Mouse (Mus musculus) limb, embryonic 14.5 days (tissue): Measurements from ENCODE around the gene Amph. TPM values are rescaled to one million over a fixed set of nuclear protein-coding genes. Genes with fewer than 3 reads are reported as not detected.

Experiments used
- ATAC-seq: fragments of 200-750 bp; cut with Nextera tagmentation; 2 replicates; pipeline ENCODE4 v1.8.0; 2017; ENCODE audit warnings: low read depth, moderate number of reproducible peaks, moderate TSS enrichment; ENCODE audit not compliant: low FRiP score
- DNase-seq: peaks from one replicate; pipeline ENCODE4 v3.0.0-alpha.2; 2015; ENCODE audit warnings: low spot score
- H3K27ac ChIP-seq: fragments of 300-500 bp; sonication (generic); replicated peaks from 2 replicates; pipeline ENCODE4 v1.5.1; 2014; ENCODE audit warnings: low read depth, mild to moderate bottlenecking, low read length, moderate library complexity, mixed read lengths
- H3K27me3 ChIP-seq: fragments of 300-500 bp; sonication (generic); 2 replicates; pipeline ENCODE4 v1.6.1; 2014; ENCODE audit warnings: low read length, mixed read lengths; ENCODE audit not compliant: control insufficient read depth, insufficient read depth
- H3K36me3 ChIP-seq: fragments of 300-500 bp; sonication (generic); 2 replicates; pipeline ENCODE4 v1.6.1; 2014; ENCODE audit warnings: mild to moderate bottlenecking, low read length, moderate library complexity, mixed read lengths; ENCODE audit not compliant: control insufficient read depth, insufficient read depth
- H3K4me1 ChIP-seq: fragments of 300-500 bp; sonication (generic); 2 replicates; pipeline ENCODE4 v1.6.1; 2014; ENCODE audit warnings: antibody characterized with exemption, low read length, mixed read lengths; ENCODE audit not compliant: control insufficient read depth, insufficient read depth
- H3K4me2 ChIP-seq: fragments of 300-500 bp; sonication (generic); replicated peaks from 2 replicates; pipeline ENCODE4 v1.6.1; 2014; ENCODE audit warnings: low read depth, mild to moderate bottlenecking, low read length, moderate library complexity; ENCODE audit not compliant: severe bottlenecking
- H3K4me3 ChIP-seq: fragments of 300-500 bp; sonication (generic); replicated peaks from 2 replicates; pipeline ENCODE4 v1.5.1; 2014; ENCODE audit warnings: low read length
- H3K9ac ChIP-seq: fragments of 300-500 bp; sonication (generic); 2 replicates; pipeline ENCODE4 v1.6.1; 2014; ENCODE audit warnings: mild to moderate bottlenecking, low read depth, low read length, moderate library complexity; ENCODE audit not compliant: severe bottlenecking
- H3K9me3 ChIP-seq: fragments of 300-500 bp; sonication (generic); 2 replicates; pipeline ENCODE4 v1.6.1; 2016; ENCODE audit warnings: low read length; ENCODE audit not compliant: control insufficient read depth
- POLR2A ChIP-seq: fragments of 200-500 bp; IDR thresholded peaks from 2 replicates; pipeline ENCODE4 v1.8.0; 2012; ENCODE audit warnings: inconsistent platforms, mild to moderate bottlenecking, moderate library complexity, borderline replicate concordance; ENCODE audit not compliant: insufficient read depth, insufficient read length; ENCODE audit errors: extremely low read depth
- WGBS: fragments of 180-500 bp; shearing (Covaris S2); extraction: QIAGEN DNeasy Blood & Tissue Kit; methylation state at CpG from one replicate; pipeline ENCODE4 v1.1.7; 2014; 5-methylcytosine and 5-hydroxymethylcytosine counted together
- polyA plus RNA-seq, 2 experiments: library from polyadenylated mRNA; depleted of rRNA in 1 of 2; stranded (reverse) in 1 of 2; unstranded in 1 of 2; fragments of >200 nt; fragmentation: Nextera tagmentation in 1 of 2; extraction: Ambion mirVana in 1 of 2; gene quantifications; 2 replicates each; pipeline versions ENCODE4 v1.2.1 to v1.2.3; 2012 to 2014

Amph gene
- polyA plus RNA-seq, 2 experiments, result 1.3 to 2.2 TPM

DNA sequence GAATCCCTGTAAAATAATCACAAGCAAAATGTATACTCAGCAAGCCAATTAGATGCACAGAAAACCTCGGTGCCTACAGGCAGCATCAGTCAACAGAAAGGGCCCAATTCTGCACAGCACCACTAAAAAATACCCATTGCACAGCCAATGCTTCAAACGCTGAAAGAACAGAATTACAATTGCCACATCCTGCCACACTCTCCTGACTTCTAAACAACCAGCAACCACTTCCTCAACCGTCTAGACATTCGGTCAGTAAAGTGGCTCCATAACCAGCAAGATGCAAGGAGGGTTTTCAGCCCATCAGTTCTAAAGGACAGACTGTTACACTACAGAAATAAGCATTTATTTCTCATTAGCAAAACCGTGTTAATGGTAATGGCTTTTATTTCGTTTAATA is 214.1 kb downstream of the Amph start:
- TF ChIP-seq POLR2A, result no peak
- 72% methylated on average over 6 of the region's 6 CpGs for WGBS

DNA sequence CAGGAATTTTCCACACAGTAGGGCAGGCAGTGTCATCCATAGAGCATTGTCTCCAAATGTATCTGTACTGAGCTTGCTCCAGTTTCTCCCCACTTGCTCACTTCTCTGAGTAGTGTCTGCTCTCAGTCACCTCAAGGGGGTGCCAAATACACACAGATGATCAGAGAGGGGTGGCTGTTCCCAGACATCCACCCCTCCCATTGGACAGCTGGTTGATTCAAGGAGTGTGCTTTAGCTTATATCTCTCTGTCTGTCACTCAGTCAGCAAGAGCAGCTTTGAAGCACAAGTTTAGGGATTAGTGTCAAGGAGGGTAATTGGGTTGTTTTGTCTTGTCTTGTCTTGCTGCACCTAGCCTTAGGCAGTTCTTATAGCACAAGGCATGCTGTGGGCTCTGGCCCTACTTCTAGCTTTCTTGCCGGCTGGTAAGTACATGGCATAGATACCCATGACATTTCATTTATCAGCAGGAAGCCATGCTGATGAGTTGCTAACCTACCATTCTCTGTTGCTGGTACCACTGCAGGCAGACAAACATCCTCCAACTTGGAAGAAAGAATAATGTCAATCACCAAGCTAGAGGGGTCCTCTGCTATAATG is 229.8 kb downstream of the Amph start:
- no peaks in the 10 kb centered on the region for H3K27me3 ChIP-seq
- H3K4me1 ChIP-seq, result no peaks in the 10 kb centered on the region
- H3K9ac ChIP-seq, result no peak overlapping the region
- no peaks in the 10 kb centered on the region for H3K9me3 ChIP-seq
- H3K27ac ChIP-seq, result no peak overlapping the region
- no peak overlapping the region for H3K4me2 ChIP-seq
- no peak for ATAC-seq
- 74% methylated on average over 1 of the region's 1 CpGs for WGBS
- peak; percentile 59 for DNase-seq
- TF ChIP-seq POLR2A, result no peak
- H3K36me3 ChIP-seq, result no peaks in the 10 kb centered on the region
- H3K4me3 ChIP-seq, result no peak overlapping the region

More for the DNA sequence above, 214.1 kb downstream of the Amph start:
- H3K36me3 ChIP-seq, result no peaks in the 10 kb centered on the region
- no peak overlapping the region for H3K27ac ChIP-seq
- H3K27me3 ChIP-seq, result no peaks in the 10 kb centered on the region
- H3K4me2 ChIP-seq, result no peak overlapping the region
- no peaks in the 10 kb centered on the region for H3K4me1 ChIP-seq
- no peak for DNase-seq
- H3K9ac ChIP-seq, result no peak overlapping the region
- no peak overlapping the region for H3K4me3 ChIP-seq
- no peaks in the 10 kb centered on the region for H3K9me3 ChIP-seq
- ATAC-seq, result no peak

DNA sequence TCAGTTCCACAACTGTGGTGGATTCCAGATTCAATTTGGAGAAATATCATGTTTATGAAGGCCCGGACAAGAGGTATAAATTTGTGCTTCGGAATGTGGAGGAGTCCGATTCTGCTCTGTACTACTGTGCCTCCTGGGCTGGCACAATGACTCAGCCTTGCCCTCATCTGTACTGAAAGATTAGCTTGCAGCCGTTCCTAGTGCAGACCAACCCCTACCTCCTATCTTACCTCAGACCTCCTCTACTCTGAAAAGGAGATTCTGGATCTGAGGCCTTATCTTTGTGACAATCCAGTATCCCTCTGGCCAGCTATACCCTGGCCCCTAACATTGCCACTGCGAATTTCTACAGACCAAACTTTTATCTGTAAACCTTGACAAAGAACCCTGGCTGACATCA is 230.3 kb downstream of the Amph start:
- H3K36me3 ChIP-seq, result no peaks in the 10 kb centered on the region
- H3K4me2 ChIP-seq, result no peak overlapping the region
- no peak for DNase-seq
- WGBS, result 87% methylated on average over 5 of the region's 5 CpGs
- H3K9ac ChIP-seq, result no peak overlapping the region
- H3K9me3 ChIP-seq, result no peaks in the 10 kb centered on the region
- H3K27me3 ChIP-seq, result no peaks in the 10 kb centered on the region
- H3K27ac ChIP-seq, result no peak overlapping the region
- TF ChIP-seq POLR2A, result no peak
- no peak for ATAC-seq
- H3K4me3 ChIP-seq, result no peak overlapping the region
- no peaks in the 10 kb centered on the region for H3K4me1 ChIP-seq

DNA sequence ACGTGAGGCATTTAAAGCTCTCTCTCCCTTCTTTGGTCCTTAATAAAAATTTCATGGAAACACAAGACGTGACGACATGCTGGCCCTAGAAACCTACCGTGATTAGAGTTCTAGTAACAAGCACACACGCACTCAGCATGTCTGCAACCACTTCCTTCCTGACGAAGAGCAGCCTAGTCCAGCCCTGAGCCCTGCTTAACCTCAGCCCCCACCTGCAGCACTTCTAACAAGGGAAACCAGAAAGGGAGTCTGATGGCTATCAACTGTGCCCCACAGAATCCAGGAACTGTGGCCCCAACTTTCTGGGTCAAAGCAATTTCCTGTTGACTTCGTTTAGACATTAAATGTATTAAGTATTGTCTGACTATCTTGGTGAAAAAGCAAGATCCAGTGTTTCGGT is 234.3 kb downstream of the Amph start:
- Histone ChIP-seq H3K36me3 (no peaks in the 10 kb centered on the region), H3K27ac (no peak overlapping the region), H3K9ac (no peak overlapping the region), H3K9me3 (no peaks in the 10 kb centered on the region), H3K4me1 (no peaks in the 10 kb centered on the region), H3K4me3 (no peak overlapping the region), H3K4me2 (no peak overlapping the region), H3K27me3 (no peaks in the 10 kb centered on the region)
- TF ChIP-seq POLR2A, result no peak
- DNase-seq (no peak), ATAC-seq (no peak)
- WGBS, result 47% methylated on average over 8 of the region's 8 CpGs

DNA sequence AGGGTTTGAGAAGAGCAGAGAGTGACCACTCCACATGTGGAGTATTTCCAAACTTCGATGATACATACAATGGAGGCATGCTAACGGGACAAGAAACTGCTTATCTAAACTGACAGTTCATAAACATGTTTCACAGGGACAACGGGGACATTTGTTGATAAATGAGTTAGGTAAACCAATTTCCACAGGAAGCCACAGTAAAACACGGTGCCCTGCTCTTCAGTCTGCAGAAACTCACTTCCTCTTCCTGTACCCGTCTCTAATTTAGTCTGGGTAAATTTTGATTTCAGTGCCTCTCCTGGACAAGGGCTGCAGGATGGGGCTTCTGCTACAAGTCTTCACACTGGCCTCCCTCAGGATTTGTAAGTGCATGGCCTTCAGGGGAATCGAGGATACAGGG is 242.0 kb downstream of the Amph start:
- ATAC-seq (no peak), DNase-seq (no peak)
- no peaks in the 10 kb centered on the region for H3K27me3 ChIP-seq
- H3K4me1 ChIP-seq, result no peaks in the 10 kb centered on the region
- no peak overlapping the region for H3K9ac ChIP-seq
- no peak overlapping the region for H3K27ac ChIP-seq
- TF ChIP-seq POLR2A, result no peak
- no peak overlapping the region for H3K4me2 ChIP-seq
- 56% methylated on average over 6 of the region's 6 CpGs for WGBS
- no peaks in the 10 kb centered on the region for H3K9me3 ChIP-seq
- H3K36me3 ChIP-seq, result no peaks in the 10 kb centered on the region
- no peak overlapping the region for H3K4me3 ChIP-seq

DNA sequence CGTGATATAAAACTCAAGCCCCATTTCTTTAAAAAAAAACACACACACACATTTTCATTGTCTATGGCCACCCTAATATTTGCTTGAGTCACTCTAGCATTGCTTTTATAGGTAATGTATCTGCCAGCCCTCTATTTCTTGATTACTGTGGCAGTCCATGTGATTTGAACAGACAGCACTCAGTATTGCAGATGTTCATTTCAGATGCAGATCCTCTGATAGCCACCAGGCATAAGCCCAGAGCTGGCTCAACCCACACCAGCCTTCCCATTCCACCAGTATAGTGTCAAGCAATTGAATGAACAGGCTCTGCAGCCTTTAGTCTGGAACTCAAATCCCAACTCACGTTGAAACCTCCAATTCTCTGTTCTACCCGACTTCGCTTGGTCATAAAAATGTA is 246.8 kb downstream of the Amph start:
- Histone ChIP-seq H3K9ac (no peak overlapping the region), H3K4me2 (no peak overlapping the region), H3K4me3 (no peak overlapping the region), H3K27ac (no peak overlapping the region), H3K27me3 (no peaks in the 10 kb centered on the region), H3K9me3 (no peaks in the 10 kb centered on the region), H3K4me1 (no peaks in the 10 kb centered on the region), H3K36me3 (no peaks in the 10 kb centered on the region)
- no peak for TF ChIP-seq POLR2A
- ATAC-seq, result no peak
- WGBS, result 79% methylated on average over 4 of the region's 4 CpGs
- DNase-seq, result no peak
